Mouse (Mus musculus) testis, adult 2 months (tissue): ENCODE measurements around the gene Gm17783.

Source experiments
- CTCF ChIP-seq: fragments of 200-500 bp; IDR thresholded peaks from 2 replicates; pipeline ENCODE4 v1.5.1; 2012; ENCODE audit warnings: low read depth, mild to moderate bottlenecking, inconsistent platforms, low read length, moderate library complexity; ENCODE audit not compliant: control insufficient read depth, insufficient read depth, insufficient replicate concordance
- POLR2A ChIP-seq: fragments of 200-500 bp; IDR thresholded peaks from 2 replicates; pipeline ENCODE4 v1.6.1; 2012; ENCODE audit warnings: low read depth, mild to moderate bottlenecking, inconsistent platforms, low read length, moderate library complexity; ENCODE audit not compliant: control insufficient read depth

DNA sequence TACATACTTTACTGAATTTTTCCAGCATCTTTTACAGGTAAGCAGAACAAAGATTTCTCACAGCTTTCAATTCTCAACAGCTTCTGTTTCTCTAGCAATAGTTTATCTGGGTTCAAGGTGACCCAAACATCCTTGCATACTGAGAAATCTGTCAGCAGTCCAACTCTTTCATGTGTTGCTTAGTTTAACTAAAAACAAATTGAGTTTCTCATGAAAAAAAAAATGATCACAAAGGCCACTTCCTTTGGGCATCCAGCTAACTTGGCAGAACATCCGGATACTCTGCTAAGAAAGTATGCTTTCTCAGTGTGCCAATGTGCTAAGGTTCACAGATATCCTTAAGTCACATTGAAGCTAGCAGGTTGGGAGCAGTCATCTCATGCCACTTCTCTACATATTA is 36.5 kb downstream of the Gm17783 start:
- TF ChIP-seq CTCF (no peak), POLR2A (no peak)
